In the genomic region with DNA sequence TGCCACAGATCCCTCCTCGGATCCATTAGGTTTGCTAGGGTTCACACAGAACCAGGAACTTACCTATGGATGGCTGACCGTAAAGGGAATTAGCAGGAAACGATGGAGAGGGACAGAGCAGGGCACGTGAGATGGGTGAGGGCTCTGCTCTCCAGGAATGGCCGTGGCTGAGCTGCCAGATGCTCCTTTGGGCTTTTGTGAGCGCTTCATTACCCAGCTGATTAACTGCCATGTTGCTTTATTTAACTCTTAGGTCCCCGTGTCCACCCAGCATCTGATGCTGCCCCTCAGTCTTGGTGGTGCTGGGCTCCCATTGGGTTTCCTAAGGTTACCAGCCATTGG, we compare ENCODE assay signal across 14 mouse cellular contexts. TPM values are rescaled to one million over a fixed set of nuclear protein-coding genes. Genes with fewer than 3 reads are reported as not detected.
DNase-seq lines count a peak whose midpoint lies in the region; ATAC-seq and TF ChIP-seq lines count a peak whose summit lies in the region.
"Had no signal": no experiment of that assay in that cellular context is flagged by ENCODE, and none has a peak within 500 bp of the region (broad histone marks: within the 10 kb centered on the region; RNA-seq: fewer than 3 reads in every experiment).

No protein-coding gene starts in this region.

- no peak overlapping the region for H3K4me2 ChIP-seq in forebrain, embryonic 14.5 days (ENCODE audit: low read length)
- no peak overlapping the region for H3K4me2 ChIP-seq in forebrain, embryonic 16.5 days (ENCODE audit: low read length)
- no peak overlapping the region for H3K4me2 ChIP-seq in midbrain, embryonic 13.5 days (replicated peaks)
- H3K4me2 ChIP-seq in hindbrain, postnatal 0 days (ENCODE audit: low read depth, low read length) = peak overlapping the region; percentile 31; the same call in 1 of the 2 replicates
- H3K4me2 ChIP-seq: liver, embryonic 13.5 days; midbrain, embryonic 12.5 days had no signal

- H3K27me3 ChIP-seq in forebrain, embryonic 14.5 days (replicated peaks; ENCODE audit: control insufficient read depth, insufficient read depth, low read length) = no peaks in the 10 kb centered on the region
- no peaks in the 10 kb centered on the region for H3K27me3 ChIP-seq in forebrain, embryonic 16.5 days (replicated peaks; ENCODE audit: control insufficient read depth, insufficient read depth, low read length)
- H3K27me3 ChIP-seq in midbrain, embryonic 13.5 days = no peaks in the 10 kb centered on the region
- H3K27me3 ChIP-seq in midbrain, embryonic 10.5 days (ENCODE audit: low read depth, poor library complexity, severe bottlenecking) = no peaks in the 10 kb centered on the region
- no peaks in the 10 kb centered on the region for H3K27me3 ChIP-seq in hindbrain, postnatal 0 days (ENCODE audit: insufficient read depth, low read length)
- no peaks in the 10 kb centered on the region for H3K27me3 ChIP-seq in heart, embryonic 10.5 days (ENCODE audit: insufficient read depth, poor library complexity, severe bottlenecking)
- H3K27me3 ChIP-seq: liver, embryonic 13.5 days; midbrain, embryonic 12.5 days had no signal

- no peak for DNase-seq in forebrain, embryonic 14.5 days (ENCODE audit: low spot score)
- DNase-seq in midbrain, embryonic 10.5 days (ENCODE audit: low spot score) = no peak
- peak; percentile 48 for DNase-seq in hindbrain, postnatal 0 days (ENCODE audit: low spot score)
- DNase-seq in retina, postnatal 1 day = peak; percentile 76
- DNase-seq in heart, embryonic 10.5 days (ENCODE audit: low spot score) = no peak
- DNase-seq: adrenal gland, postnatal 25 days; heart, adult 2 months; liver, embryonic 13.5 days; thymus, postnatal 14 days had no signal

- peak overlapping the region; percentile 21; the same call in 1 of the 2 replicates for H3K9ac ChIP-seq in forebrain, embryonic 14.5 days (ENCODE audit: low read length)
- no peak overlapping the region for H3K9ac ChIP-seq in forebrain, embryonic 16.5 days (replicated peaks; ENCODE audit: low read depth, low read length)
- H3K9ac ChIP-seq in midbrain, embryonic 13.5 days (replicated peaks) = 0 out of 2 replicates have a peak overlapping the region, but pooled peaks have one; percentile 28
- no peak overlapping the region for H3K9ac ChIP-seq in hindbrain, postnatal 0 days (replicated peaks; ENCODE audit: low read length)
- H3K9ac ChIP-seq: liver, embryonic 13.5 days; midbrain, embryonic 12.5 days had no signal

- no peak overlapping the region for H3K4me3 ChIP-seq in forebrain, embryonic 14.5 days (ENCODE audit: low read depth, low read length)
- no peak overlapping the region for H3K4me3 ChIP-seq in forebrain, embryonic 16.5 days (replicated peaks; ENCODE audit: low read length)
- no peak overlapping the region for H3K4me3 ChIP-seq in midbrain, embryonic 13.5 days (replicated peaks)
- H3K4me3 ChIP-seq in midbrain, embryonic 10.5 days = no peak overlapping the region
- no peak overlapping the region for H3K4me3 ChIP-seq in hindbrain, postnatal 0 days (ENCODE audit: low read length)
- no peak overlapping the region for H3K4me3 ChIP-seq in heart, embryonic 10.5 days
- H3K4me3 ChIP-seq: liver, embryonic 13.5 days; midbrain, embryonic 12.5 days had no signal

- WGBS in forebrain, embryonic 14.5 days = 53% methylated on average over 7 of the region's 7 CpGs
- WGBS in forebrain, embryonic 16.5 days = 52% methylated on average over 7 of the region's 7 CpGs
- 59% methylated on average over 7 of the region's 7 CpGs for WGBS in midbrain, embryonic 13.5 days
- WGBS in midbrain, embryonic 10.5 days = 75% methylated on average over 7 of the region's 7 CpGs
- WGBS in hindbrain, postnatal 0 days = 37% methylated on average over 7 of the region's 7 CpGs
- WGBS in heart, embryonic 10.5 days = 75% methylated on average over 7 of the region's 7 CpGs

- peaks cover 3% of the 10 kb centered on the region; the same call in 1 of the 2 replicates for H3K36me3 ChIP-seq in forebrain, embryonic 14.5 days (ENCODE audit: control insufficient read depth, insufficient read depth, low read length)
- no peaks in the 10 kb centered on the region for H3K36me3 ChIP-seq in forebrain, embryonic 16.5 days (ENCODE audit: control insufficient read depth, insufficient read depth)
- peaks cover 5% of the 10 kb centered on the region; the same call in 1 of the 2 replicates for H3K36me3 ChIP-seq in midbrain, embryonic 13.5 days
- H3K36me3 ChIP-seq in midbrain, embryonic 10.5 days = peaks cover 8% of the 10 kb centered on the region; the same call in 1 of the 2 replicates
- no peaks in the 10 kb centered on the region for H3K36me3 ChIP-seq in hindbrain, postnatal 0 days (ENCODE audit: insufficient read depth, low read length)
- 0 out of 2 replicates have a peak, but pooled peaks cover 2% of the 10 kb centered on the region for H3K36me3 ChIP-seq in heart, embryonic 10.5 days
- H3K36me3 ChIP-seq: G1E; liver, embryonic 13.5 days had no signal

- H3K27ac ChIP-seq in forebrain, embryonic 14.5 days (ENCODE audit: low read depth, low read length) = no peak overlapping the region
- H3K27ac ChIP-seq in forebrain, embryonic 16.5 days (ENCODE audit: low read length) = no peak overlapping the region
- peak overlapping the region; percentile 16; the same call in 1 of the 2 replicates for H3K27ac ChIP-seq in midbrain, embryonic 13.5 days
- no peak overlapping the region; the same call in 1 of the 2 replicates for H3K27ac ChIP-seq in midbrain, embryonic 10.5 days (replicated peaks)
- H3K27ac ChIP-seq in hindbrain, postnatal 0 days = peak overlapping the region; percentile 9; the same call in 1 of the 2 replicates
- H3K27ac ChIP-seq in heart, embryonic 10.5 days = no peak overlapping the region
- H3K27ac ChIP-seq: heart, adult 2 months; liver, embryonic 13.5 days; midbrain, embryonic 12.5 days had no signal

- TF ChIP-seq CTCF in hindbrain, postnatal 0 days (IDR thresholded peaks at IDR 0.05; ENCODE audit: low read depth) = no peak

- no peak; the same call in 1 of the 2 replicates for ATAC-seq in forebrain, embryonic 14.5 days
- ATAC-seq in forebrain, embryonic 16.5 days = no peak
- peak; percentile 50; the same call in 1 of the 2 replicates for ATAC-seq in midbrain, embryonic 13.5 days
- peak; percentile 72 for ATAC-seq in hindbrain, postnatal 0 days
- no peak for ATAC-seq in frontal cortex, adult (ENCODE audit: low TSS enrichment)

- no peaks in the 10 kb centered on the region for H3K4me1 ChIP-seq in forebrain, embryonic 14.5 days (ENCODE audit: control insufficient read depth, insufficient read depth, low read length)
- H3K4me1 ChIP-seq in forebrain, embryonic 16.5 days (replicated peaks; ENCODE audit: control insufficient read depth, insufficient read depth, low read length) = no peaks in the 10 kb centered on the region; the same call in 1 of the 2 replicates
- 0 out of 2 replicates have a peak, but pooled peaks cover 5% of the 10 kb centered on the region for H3K4me1 ChIP-seq in midbrain, embryonic 13.5 days (replicated peaks)
- 0 out of 2 replicates have a peak, but pooled peaks cover 6% of the 10 kb centered on the region for H3K4me1 ChIP-seq in midbrain, embryonic 10.5 days
- H3K4me1 ChIP-seq in hindbrain, postnatal 0 days (ENCODE audit: insufficient read depth, low read length) = no peaks in the 10 kb centered on the region
- no peaks in the 10 kb centered on the region for H3K4me1 ChIP-seq in heart, embryonic 10.5 days
- H3K4me1 ChIP-seq: midbrain, embryonic 12.5 days had no signal

- no peaks in the 10 kb centered on the region for H3K9me3 ChIP-seq in forebrain, embryonic 14.5 days (replicated peaks; ENCODE audit: control insufficient read depth, low read length)
- no peaks in the 10 kb centered on the region for H3K9me3 ChIP-seq in forebrain, embryonic 16.5 days (ENCODE audit: control insufficient read depth, low read length)
- no peaks in the 10 kb centered on the region for H3K9me3 ChIP-seq in midbrain, embryonic 13.5 days
- H3K9me3 ChIP-seq in midbrain, embryonic 10.5 days (replicated peaks) = no peaks in the 10 kb centered on the region
- no peaks in the 10 kb centered on the region for H3K9me3 ChIP-seq in hindbrain, postnatal 0 days (ENCODE audit: low read length)
- no peaks in the 10 kb centered on the region for H3K9me3 ChIP-seq in heart, embryonic 10.5 days
- H3K9me3 ChIP-seq: G1E; liver, embryonic 13.5 days; midbrain, embryonic 12.5 days had no signal

RNA-seq across cellular contexts. Expression of gene Map3k13, which starts 21.5 kb away (rescaled TPM):
- 4.2 and 6.2 TPM in 2 replicates for polyA plus RNA-seq in forebrain, embryonic 14.5 days (2014; fragmentation: Nextera tagmentation; extraction: Ambion mirVana)
- polyA plus RNA-seq in forebrain, embryonic 16.5 days (2015; fragmentation: Nextera tagmentation; extraction: Ambion mirVana) = 5.6 and 5.7 TPM in 2 replicates
- polyA plus RNA-seq in midbrain, embryonic 13.5 days (2015; fragmentation: Nextera tagmentation; extraction: Ambion mirVana) = 7.6 and 8.3 TPM in 2 replicates
- 2.1 and 4.2 TPM in 2 replicates for polyA plus RNA-seq in midbrain, embryonic 10.5 days (2016; fragmentation: Nextera tagmentation; extraction: Ambion mirVana)
- total RNA-seq in hindbrain, postnatal 0 days (2014; rRNA removed) = 12.8 and 12.9 TPM in 2 replicates
- polyA plus RNA-seq in hindbrain, postnatal 0 days (2015; fragmentation: Nextera tagmentation; extraction: Ambion mirVana) = 3.9 and 4.5 TPM in 2 replicates
- 0.48 and 0.63 TPM in 2 replicates for polyA plus RNA-seq in heart, embryonic 10.5 days (2016; fragmentation: Nextera tagmentation; extraction: Ambion mirVana)

RNA-seq across cellular contexts. Expression of gene Ehhadh, which starts 28.0 kb away (rescaled TPM):
- polyA plus RNA-seq in forebrain, embryonic 14.5 days (2014; fragmentation: Nextera tagmentation; extraction: Ambion mirVana) = 0.77 and 0.97 TPM in 2 replicates
- polyA plus RNA-seq in forebrain, embryonic 16.5 days (2015; fragmentation: Nextera tagmentation; extraction: Ambion mirVana) = 0.83 and 1.1 TPM in 2 replicates
- polyA plus RNA-seq in midbrain, embryonic 13.5 days (2015; fragmentation: Nextera tagmentation; extraction: Ambion mirVana) = 1.2 and 1.3 TPM in 2 replicates
- 2.4 and 2.5 TPM in 2 replicates for polyA plus RNA-seq in midbrain, embryonic 10.5 days (2016; fragmentation: Nextera tagmentation; extraction: Ambion mirVana)
- total RNA-seq in hindbrain, postnatal 0 days (2014; rRNA removed) = 2.6 and 4.0 TPM in 2 replicates
- 2.2 and 2.3 TPM in 2 replicates for polyA plus RNA-seq in hindbrain, postnatal 0 days (2015; fragmentation: Nextera tagmentation; extraction: Ambion mirVana)
- 2.3 and 3.5 TPM in 2 replicates for polyA plus RNA-seq in heart, embryonic 10.5 days (2016; fragmentation: Nextera tagmentation; extraction: Ambion mirVana)

Comparison
In these comparisons a context has a peak if more than half of its experiments do, and no peak if none do; other contexts are left out.
1. H3K27ac ChIP-seq: peak in midbrain, embryonic 13.5 days (single experiment) and hindbrain, postnatal 0 days (single experiment); none in forebrain, embryonic 14.5 days (single experiment), forebrain, embryonic 16.5 days (single experiment), midbrain, embryonic 10.5 days (single experiment) and heart, embryonic 10.5 days (single experiment).
2. H3K9ac ChIP-seq: peak in forebrain, embryonic 14.5 days (single experiment) and midbrain, embryonic 13.5 days (single experiment); none in forebrain, embryonic 16.5 days (single experiment) and hindbrain, postnatal 0 days (single experiment).
3. ATAC-seq: peak in midbrain, embryonic 13.5 days (single experiment) and hindbrain, postnatal 0 days (single experiment); none in forebrain, embryonic 14.5 days (single experiment), forebrain, embryonic 16.5 days (single experiment) and frontal cortex, adult (single experiment).
4. DNase-seq: peak in hindbrain, postnatal 0 days (single experiment) and retina, postnatal 1 day (single experiment); none in forebrain, embryonic 14.5 days (single experiment), midbrain, embryonic 10.5 days (single experiment) and heart, embryonic 10.5 days (single experiment).